Mouse (Mus musculus): Measurements from ENCODE around the gene Tcf15. TPM values are rescaled to one million over a fixed set of nuclear protein-coding genes. Genes with fewer than 3 reads are reported as not detected.
A peak's percentile ranks its signal among the peaks of the same experiment; 100 is the strongest.

Tcf15 gene
- total RNA-seq (2014; rRNA removed) (4.9 TPM in 1 of 2 replicates, not detected in the other), polyA plus RNA-seq (2015; fragmentation: Nextera tagmentation; extraction: Ambion mirVana) (0.74 and 1.2 TPM in 2 replicates)

- peak; percentile 52 for ATAC-seq
- Histone ChIP-seq H3K27ac (no peak within 1 kb of the TSS), H3K36me3 (ENCODE audit: insufficient read depth, low read length) (no peaks in the 10 kb centered on the region), H3K4me3 (ENCODE audit: low read length) (peak within 1 kb of the TSS; percentile 38), H3K27me3 (ENCODE audit: insufficient read depth, low read length) (peaks cover 19% of the 10 kb centered on the region; the same call in 1 of the 2 replicates), H3K9ac (replicated peaks; ENCODE audit: low read length) (peak within 1 kb of the TSS; percentile 33; the same call in 1 of the 2 replicates), H3K4me1 (ENCODE audit: insufficient read depth, low read length) (peaks cover 5% of the 10 kb centered on the region; the same call in 1 of the 2 replicates), H3K4me2 (ENCODE audit: low read depth, low read length) (peak within 1 kb of the TSS; percentile 68), H3K9me3 (ENCODE audit: low read length) (no peaks in the 10 kb centered on the region)
- under 1% methylated on average over 100 of the region's 118 CpGs for WGBS
- DNase-seq (ENCODE audit: low spot score): peak; percentile 51
- no peak for TF ChIP-seq CTCF (IDR thresholded peaks at IDR 0.05; ENCODE audit: low read depth)
These were observed at the start of gene Tcf15 for GRCm38 (mm10) chr2:152143279-152144157. TSS of gene Tcf15 (plus strand) at chr2:152143561.

DNA sequence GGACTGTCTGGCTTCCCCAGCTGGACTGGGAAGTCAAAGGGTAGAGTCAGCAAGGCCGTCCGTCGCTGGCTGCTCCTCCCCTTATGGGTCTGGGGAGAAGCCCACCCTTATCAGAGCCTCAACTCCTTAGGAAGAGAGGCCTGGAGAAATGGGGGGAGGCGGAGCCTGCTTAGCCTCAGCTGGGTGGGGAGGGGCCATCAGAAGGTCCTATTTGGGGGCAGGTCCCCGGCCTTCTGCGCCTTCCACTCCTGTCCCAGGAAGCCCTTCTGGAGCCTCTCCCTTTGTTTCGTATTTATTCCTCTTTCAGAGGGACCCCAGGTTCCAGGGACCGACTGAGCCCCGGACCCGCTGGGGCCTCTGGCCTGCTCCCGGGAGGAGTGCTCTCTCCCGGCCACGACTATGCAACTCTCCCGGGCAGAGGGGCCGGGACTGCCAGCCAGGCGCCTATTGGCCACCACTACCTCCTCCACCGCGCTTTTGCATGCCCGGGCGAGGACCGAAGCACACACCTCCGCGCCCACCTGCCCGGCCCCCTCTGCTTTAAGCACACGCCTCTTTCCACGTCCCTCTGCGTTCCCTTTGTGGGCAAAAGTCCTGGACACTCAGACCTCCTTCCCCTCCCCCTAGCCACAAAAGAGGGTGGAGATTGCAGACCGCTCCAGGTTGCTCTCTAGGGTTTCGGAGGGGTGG is 48.4 kb upstream of the Tcf15 start:
- Histone ChIP-seq H3K9ac (replicated peaks; ENCODE audit: low read length) (no peak overlapping the region), H3K27ac (no peak overlapping the region), H3K9me3 (ENCODE audit: low read length) (no peaks in the 10 kb centered on the region), H3K27me3 (ENCODE audit: insufficient read depth, low read length) (no peaks in the 10 kb centered on the region; the same call in 1 of the 2 replicates), H3K4me1 (ENCODE audit: insufficient read depth, low read length) (peaks cover 11% of the 10 kb centered on the region; the same call in 1 of the 2 replicates), H3K36me3 (ENCODE audit: insufficient read depth, low read length) (no peaks in the 10 kb centered on the region), H3K4me3 (ENCODE audit: low read length) (no peak overlapping the region), H3K4me2 (ENCODE audit: low read depth, low read length) (no peak overlapping the region)
- DNase-seq (ENCODE audit: low spot score) (no peak), ATAC-seq (no peak)
- TF ChIP-seq CTCF (IDR thresholded peaks at IDR 0.05; ENCODE audit: low read depth): no peak
- 15% methylated on average over 29 of the region's 29 CpGs for WGBS

- DNase-seq (ENCODE audit: low spot score) (no peak), ATAC-seq (no peak)
- TF ChIP-seq CTCF (IDR thresholded peaks at IDR 0.05; ENCODE audit: low read depth): no peak
- Histone ChIP-seq H3K27ac (no peak overlapping the region), H3K27me3 (ENCODE audit: insufficient read depth, low read length) (no peaks in the 10 kb centered on the region; the same call in 1 of the 2 replicates), H3K9me3 (ENCODE audit: low read length) (no peaks in the 10 kb centered on the region), H3K4me2 (ENCODE audit: low read depth, low read length) (no peak overlapping the region), H3K36me3 (ENCODE audit: insufficient read depth, low read length) (no peaks in the 10 kb centered on the region), H3K9ac (replicated peaks; ENCODE audit: low read length) (no peak overlapping the region), H3K4me3 (ENCODE audit: low read length) (no peak overlapping the region), H3K4me1 (ENCODE audit: insufficient read depth, low read length) (peaks cover 11% of the 10 kb centered on the region; the same call in 1 of the 2 replicates)
- 44% methylated on average over 2 of the region's 2 CpGs for WGBS
These were observed 46.4 kb upstream of the Tcf15 start for GRCm38 (mm10) chr2:152096922-152097321.

DNA sequence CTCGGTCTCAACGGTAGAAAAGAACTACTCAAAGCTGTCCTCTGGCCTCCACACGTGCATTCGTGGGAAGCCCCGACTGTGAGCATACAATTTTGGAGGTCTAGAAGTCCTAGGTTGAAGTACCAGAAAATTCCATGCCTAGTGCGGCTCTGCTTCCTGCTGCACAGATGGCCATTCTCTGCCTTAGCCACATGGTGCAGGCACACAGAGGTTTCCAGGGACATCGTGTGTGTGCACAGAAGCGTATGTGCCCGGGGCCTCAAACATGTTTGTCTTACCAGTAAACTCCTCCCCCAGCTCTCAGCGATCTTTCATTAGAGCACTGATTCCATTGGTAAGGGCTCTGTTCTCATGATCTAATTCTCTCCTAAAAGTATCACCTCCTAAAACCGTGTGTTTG is 45.4 kb upstream of the Tcf15 start:
- no peak for TF ChIP-seq CTCF (IDR thresholded peaks at IDR 0.05; ENCODE audit: low read depth)
- Histone ChIP-seq H3K4me1 (ENCODE audit: insufficient read depth, low read length) (peaks cover 11% of the 10 kb centered on the region; the same call in 1 of the 2 replicates), H3K4me2 (ENCODE audit: low read depth, low read length) (no peak overlapping the region), H3K4me3 (ENCODE audit: low read length) (no peak overlapping the region), H3K27ac (no peak overlapping the region), H3K36me3 (ENCODE audit: insufficient read depth, low read length) (no peaks in the 10 kb centered on the region), H3K9ac (replicated peaks; ENCODE audit: low read length) (no peak overlapping the region), H3K9me3 (ENCODE audit: low read length) (no peaks in the 10 kb centered on the region), H3K27me3 (ENCODE audit: insufficient read depth, low read length) (no peaks in the 10 kb centered on the region; the same call in 1 of the 2 replicates)
- DNase-seq (ENCODE audit: low spot score) (no peak), ATAC-seq (no peak)
- 64% methylated on average over 11 of the region's 11 CpGs for WGBS

GRCm38 (mm10) chr2:152099538-152099937 is 43.8 kb upstream of the Tcf15 start:
- Histone ChIP-seq H3K4me1 (ENCODE audit: insufficient read depth, low read length) (no peaks in the 10 kb centered on the region), H3K27me3 (ENCODE audit: insufficient read depth, low read length) (no peaks in the 10 kb centered on the region), H3K9me3 (ENCODE audit: low read length) (no peaks in the 10 kb centered on the region), H3K9ac (replicated peaks; ENCODE audit: low read length) (no peak overlapping the region), H3K27ac (no peak overlapping the region), H3K4me3 (ENCODE audit: low read length) (no peak overlapping the region), H3K36me3 (ENCODE audit: insufficient read depth, low read length) (no peaks in the 10 kb centered on the region), H3K4me2 (ENCODE audit: low read depth, low read length) (no peak overlapping the region)
- DNase-seq (ENCODE audit: low spot score) (no peak), ATAC-seq (no peak)
- 41% methylated on average over 3 of the region's 3 CpGs for WGBS
- no peak for TF ChIP-seq CTCF (IDR thresholded peaks at IDR 0.05; ENCODE audit: low read depth)

- 62% methylated on average over 13 of the region's 13 CpGs for WGBS
- Histone ChIP-seq H3K36me3 (ENCODE audit: insufficient read depth, low read length) (no peaks in the 10 kb centered on the region), H3K9ac (replicated peaks; ENCODE audit: low read length) (no peak overlapping the region), H3K4me1 (ENCODE audit: insufficient read depth, low read length) (no peaks in the 10 kb centered on the region), H3K4me3 (ENCODE audit: low read length) (no peak overlapping the region), H3K27ac (no peak overlapping the region), H3K4me2 (ENCODE audit: low read depth, low read length) (no peak overlapping the region), H3K27me3 (ENCODE audit: insufficient read depth, low read length) (no peaks in the 10 kb centered on the region), H3K9me3 (ENCODE audit: low read length) (no peaks in the 10 kb centered on the region)
- no peak for ATAC-seq
- TF ChIP-seq CTCF (IDR thresholded peaks at IDR 0.05; ENCODE audit: low read depth): no peak
- no peak for DNase-seq (ENCODE audit: low spot score)
These were observed 41.6 kb upstream of the Tcf15 start for GRCm38 (mm10) chr2:152101761-152102160.

Measured in hindbrain, postnatal 0 days (tissue).